Mouse (Mus musculus) heart, postnatal 14 days (tissue): ENCODE measurements around the gene Amd1. TPM values are rescaled to one million over a fixed set of nuclear protein-coding genes. Genes with fewer than 3 reads are reported as not detected.

Experiments used
- DNase-seq, 2 experiments: peaks; one replicate each; pipeline ENCODE4 v3.0.0; 2021 to 2022
- intact Hi-C: fragments of 180-260 bp; cut with DNase I; formaldehyde crosslinking; loops from one replicate; pipeline ENCODE4 v1.15.1; 2025
- long read RNA-seq, 2 experiments: library from polyadenylated mRNA; stranded (forward); transcript quantifications; one replicate each; pipeline ENCODE4 v2.0.0; 2021
- total RNA-seq, 2 experiments: library from RNA; stranded (reverse); gene quantifications; 2 replicates each; pipeline ENCODE4 v1.2.3; 2021

Amd1 gene
- 10 to 100 TPM; 77.6 to 84.8 TPM for total RNA-seq
- long read RNA-seq, experiment 1, transcript Amd1-201 (8 exons, 3,204 nt) = major isoform, 37 of 42 reads
- long read RNA-seq, experiment 1, partial matches to known transcripts = 2 of 42 reads
- long read RNA-seq, experiment 1, other reads (novel, unspliced or antisense) = 3 of 42 reads
- long read RNA-seq, experiment 2, transcript Amd1-201 (8 exons, 3,204 nt) = major isoform, 30 of 31 reads
- long read RNA-seq, experiment 2, partial matches to known transcripts = 0 of 31 reads
- long read RNA-seq, experiment 2, other reads (novel, unspliced or antisense) = 1 of 31 reads

GRCm38 (mm10) chr10:40302140-40302985, at the start of gene Amd1:
Gene Amd1 (minus strand): TSS chr10:40302186.
- intact Hi-C loops = loop anchor here (2.0 kb wide), 1 partner anchor 46 kb away; no protein-coding TSS in a partner anchor
- peak; percentile 100 for DNase-seq

DNA sequence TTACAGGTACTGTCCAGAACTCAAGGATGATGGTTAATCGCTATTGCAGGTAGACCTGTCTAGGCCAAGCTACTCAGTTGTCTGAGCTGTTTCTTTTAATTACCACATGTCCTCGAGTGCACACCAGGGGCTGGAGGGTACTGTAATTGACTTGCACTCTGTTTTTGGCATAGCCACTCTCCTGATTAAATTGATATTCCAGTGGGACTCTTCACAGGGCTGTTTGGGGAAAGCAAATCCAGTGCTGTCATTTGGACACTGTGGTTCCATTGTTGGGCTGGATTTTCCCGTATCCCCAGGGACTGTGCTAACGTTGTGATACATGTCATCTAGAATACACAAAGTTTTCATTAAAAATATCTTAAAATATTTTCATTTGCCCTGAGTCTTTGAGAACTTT, 49.2 kb upstream of the Amd1 start:
- intact Hi-C loops = no loop called here
- no peak for DNase-seq

DNA sequence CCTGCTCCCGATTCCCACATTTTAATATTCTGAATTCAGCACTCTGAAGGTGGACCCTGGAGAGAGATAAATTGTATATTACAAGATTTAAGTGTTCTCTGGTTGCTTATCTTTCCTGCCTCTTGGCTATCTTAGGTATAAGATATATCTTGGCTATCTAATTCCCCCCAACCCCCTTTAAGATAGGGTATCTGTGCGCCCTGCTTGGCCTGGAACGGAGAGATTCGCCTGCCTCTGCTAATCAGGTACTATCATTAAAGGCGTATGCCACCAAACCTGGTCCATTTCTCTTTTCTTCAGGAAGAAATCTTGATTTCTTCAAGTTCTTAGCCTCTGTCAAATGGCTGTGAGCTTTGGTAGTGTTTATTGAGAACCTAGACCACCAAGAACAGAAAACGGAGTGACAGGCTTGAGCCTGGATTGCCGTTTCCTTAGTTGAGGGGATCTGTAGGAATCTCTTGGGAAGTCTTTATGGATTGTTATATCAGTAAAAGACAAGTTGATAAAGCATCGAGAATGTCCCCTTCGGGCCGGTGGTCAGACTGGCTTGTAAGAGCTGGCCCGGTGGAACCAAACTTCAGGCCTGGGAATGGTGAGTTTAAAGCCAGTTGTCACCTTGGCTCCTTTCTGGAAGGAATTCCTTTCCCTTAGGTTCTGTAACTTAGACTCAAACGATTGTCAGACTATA, 48.4 kb upstream of the Amd1 start:
- intact Hi-C loops = no loop called here
- no peak for DNase-seq

DNA sequence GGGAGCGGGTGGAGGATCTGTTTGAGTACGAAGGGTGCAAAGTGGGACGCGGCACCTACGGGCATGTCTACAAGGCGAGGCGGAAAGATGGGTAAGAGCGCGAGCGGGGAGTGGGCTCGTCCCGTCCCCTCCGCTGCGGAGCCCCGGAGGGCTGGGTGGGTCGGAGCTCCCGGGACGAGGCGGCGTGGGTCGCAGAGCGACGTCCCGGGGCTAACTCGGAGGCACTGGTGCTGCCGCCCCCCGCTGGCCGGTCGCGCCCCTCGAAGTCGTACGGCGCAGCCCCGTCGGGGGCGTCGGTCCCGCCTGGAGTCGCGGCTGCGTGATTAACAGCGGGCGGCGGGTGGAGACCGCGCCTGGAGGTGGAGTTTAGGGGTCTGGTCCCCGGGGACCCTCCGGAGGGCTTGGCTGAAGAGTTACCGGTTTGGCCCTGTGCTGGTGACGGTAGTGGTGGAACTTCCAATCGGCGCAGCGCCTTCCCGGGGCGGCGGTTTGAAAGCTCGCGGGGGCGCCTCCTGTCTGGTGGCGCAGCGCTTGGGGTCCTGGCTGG, 47.7 kb upstream of the Amd1 start:
- DNase-seq = peak; percentile 77 to 78
- intact Hi-C loops = loop anchor here (2.0 kb wide), 3 partner anchors 47 to 175 kb away; partner anchors contain the start of genes Amd1 and Gtf3c6

DNA sequence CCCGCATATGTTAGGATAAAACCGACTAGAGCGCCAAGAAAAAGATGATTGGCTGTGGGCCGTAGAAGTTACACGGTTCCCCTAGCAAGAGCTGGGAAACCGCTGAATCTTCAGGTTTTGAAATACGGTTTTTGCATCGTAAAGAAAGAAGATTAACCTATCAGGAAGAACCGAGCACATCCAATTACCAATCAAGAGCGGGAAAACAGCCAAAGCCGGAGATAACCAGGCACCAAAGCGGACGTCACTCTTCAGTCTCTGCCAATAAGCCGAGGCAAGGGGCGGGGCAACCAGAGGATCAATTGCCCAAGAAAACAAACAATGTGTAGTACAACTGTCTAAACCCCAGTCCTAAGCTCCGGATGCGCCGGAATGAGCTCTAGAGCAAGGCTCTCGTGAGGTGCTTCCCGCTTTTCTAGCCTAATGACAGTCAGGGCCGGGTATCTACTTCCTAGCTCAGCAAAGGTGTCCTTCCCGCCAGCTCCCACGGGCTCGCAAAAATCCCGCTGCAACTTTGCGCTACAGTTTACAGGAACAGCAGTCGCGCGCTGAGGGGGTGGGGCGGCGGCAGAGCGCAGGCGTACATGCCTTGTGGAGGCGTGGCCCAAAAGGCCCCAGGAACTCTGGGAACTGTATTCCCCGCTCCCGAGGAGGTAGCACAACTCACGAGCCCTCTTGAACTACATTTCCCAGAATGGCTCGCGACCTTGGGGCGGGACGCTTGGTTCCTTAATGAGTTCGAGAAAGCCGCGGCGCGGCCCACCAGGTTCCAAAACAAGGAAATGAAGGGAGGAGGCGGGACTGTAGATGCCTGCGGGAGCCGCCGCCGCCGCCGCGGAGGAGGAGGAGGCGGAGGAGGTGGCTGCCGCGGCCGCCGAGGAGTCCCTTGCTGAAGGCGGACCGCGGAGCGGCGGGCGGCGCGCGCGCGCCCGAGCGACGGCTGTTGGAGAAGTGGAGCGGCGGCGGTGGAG, 46.9 kb upstream of the Amd1 start:
- peak; percentile 95 for DNase-seq

GRCm38 (mm10) chr10:40347461-40347954, 45.5 kb upstream of the Amd1 start:
- intact Hi-C loops = no loop called here
- no peak for DNase-seq

More for the DNA sequence above, 46.9 kb upstream of the Amd1 start:
- intact Hi-C loops = loop anchor here (2.0 kb wide), 3 partner anchors 46 to 176 kb away; partner anchors contain the start of genes Amd1 and Gtf3c6

DNA sequence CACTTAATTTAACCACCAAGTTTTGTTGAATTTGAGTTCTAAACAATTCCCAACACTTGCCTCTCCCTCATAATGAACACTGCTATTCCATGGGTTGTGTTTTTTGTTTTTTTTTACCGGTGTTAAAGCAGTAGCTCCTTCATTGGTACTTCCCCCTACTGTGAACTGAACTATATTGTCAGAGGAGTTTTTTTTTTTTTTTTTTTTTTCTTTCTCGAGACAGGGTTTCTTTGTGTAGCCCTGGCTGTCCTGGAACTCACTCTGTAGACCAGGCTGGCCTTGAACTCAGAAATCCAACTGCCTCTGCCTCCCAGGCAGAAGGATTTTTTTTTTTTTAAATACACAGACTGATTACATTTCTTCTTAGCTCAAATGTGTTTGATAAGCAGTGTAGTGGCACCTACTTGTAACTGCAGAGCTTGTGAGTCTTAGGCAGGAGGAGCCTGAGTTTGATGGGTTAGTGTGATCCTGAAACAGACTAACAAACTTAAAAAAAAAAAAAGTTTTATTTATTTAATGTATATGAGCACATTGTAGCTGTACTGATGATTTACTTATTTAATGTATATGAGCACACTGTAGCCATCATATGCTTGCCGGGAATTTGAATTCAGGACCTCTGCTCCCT, 44.9 kb upstream of the Amd1 start:
- intact Hi-C loops = no loop called here

DNA sequence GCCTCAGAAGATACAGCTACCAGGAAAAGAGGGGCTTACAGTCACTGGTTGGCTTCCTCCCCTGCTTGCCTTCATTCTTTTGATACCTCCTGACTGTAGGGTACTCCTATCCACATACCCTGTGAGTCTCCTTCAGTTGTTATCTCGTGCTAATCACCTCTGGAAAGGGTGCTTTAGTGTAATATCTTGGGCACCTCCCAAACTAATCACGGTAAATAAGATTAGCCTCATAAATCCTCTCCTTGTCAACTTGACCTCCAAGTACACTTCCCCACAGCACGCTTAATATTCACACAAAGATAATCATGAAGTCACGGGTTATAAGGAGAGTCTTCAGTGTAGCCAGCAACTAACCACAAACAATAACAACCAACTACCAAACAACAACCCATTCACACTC, 40.0 kb upstream of the Amd1 start:
- intact Hi-C loops = no loop called here
- no peak for DNase-seq

More for the DNA sequence above, 44.9 kb upstream of the Amd1 start:
- no peak for DNase-seq

- DNase-seq = no peak
Observed at GRCm38 (mm10) chr10:40339351-40339964, 37.5 kb upstream of the Amd1 start, which contains the start of gene Cdk19. Gene Cdk19 (plus strand): TSS chr10:40339564.

DNA sequence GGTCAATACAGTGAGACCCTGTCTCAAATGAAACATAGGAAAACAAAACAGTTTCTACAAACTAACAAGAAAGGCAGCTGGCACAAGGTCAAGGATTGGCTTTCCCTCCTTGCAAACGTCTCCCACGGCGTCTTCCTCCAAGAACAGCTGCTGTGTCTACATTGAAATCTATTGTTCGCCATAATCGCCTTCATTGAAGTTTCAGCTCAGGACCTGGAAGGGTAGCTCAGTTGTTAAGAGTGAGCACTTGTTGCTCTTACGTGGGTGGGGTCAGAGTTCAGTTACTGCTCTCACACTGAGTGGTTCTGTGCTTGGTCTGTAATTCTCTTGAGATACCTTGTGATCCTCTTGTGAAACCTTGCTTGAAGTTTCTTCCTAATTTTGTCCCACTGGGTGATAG, 30.9 kb upstream of the Amd1 start:
- intact Hi-C loops = no loop called here

More at GRCm38 (mm10) chr10:40339351-40339964, 37.5 kb upstream of the Amd1 start, which contains the start of gene Cdk19:
- intact Hi-C loops = no loop called here

GRCm38 (mm10) chr10:40330262-40330661, 28.3 kb upstream of the Amd1 start:
- intact Hi-C loops = no loop called here
- DNase-seq = no peak

More for the DNA sequence above, 30.9 kb upstream of the Amd1 start:
- DNase-seq = no peak

DNA sequence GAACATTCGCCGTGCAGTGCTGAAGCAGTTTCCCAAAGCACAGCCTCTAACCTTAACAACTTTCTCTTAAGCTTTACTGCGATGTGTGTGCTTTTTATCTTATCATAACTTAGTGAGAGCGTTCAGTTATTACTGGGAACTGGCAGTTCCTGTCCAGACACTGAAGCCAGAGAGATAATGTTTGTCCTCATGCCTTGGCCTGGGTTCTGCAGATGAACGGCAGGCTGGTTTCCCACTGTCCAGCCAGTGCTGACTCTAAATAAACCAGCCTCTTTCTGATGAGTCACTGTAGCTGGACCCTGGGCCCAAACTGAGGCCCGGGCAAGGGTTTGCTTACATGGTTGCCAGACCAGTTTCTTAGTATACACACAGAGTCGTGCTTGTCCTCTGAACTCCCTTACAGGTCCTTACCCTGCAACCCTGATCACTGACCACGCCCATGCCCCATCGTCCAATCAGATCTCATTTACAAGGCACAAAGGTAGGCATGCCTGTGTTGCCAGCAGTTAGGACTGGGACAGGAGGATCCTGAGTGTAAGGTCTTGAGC, 26.1 kb upstream of the Amd1 start:
- peak; percentile 61 to 64 for DNase-seq
- intact Hi-C loops = no loop called here

GRCm38 (mm10) chr10:40320306-40320705, 18.3 kb upstream of the Amd1 start:
- no peak for DNase-seq
- intact Hi-C loops = no loop called here

DNA sequence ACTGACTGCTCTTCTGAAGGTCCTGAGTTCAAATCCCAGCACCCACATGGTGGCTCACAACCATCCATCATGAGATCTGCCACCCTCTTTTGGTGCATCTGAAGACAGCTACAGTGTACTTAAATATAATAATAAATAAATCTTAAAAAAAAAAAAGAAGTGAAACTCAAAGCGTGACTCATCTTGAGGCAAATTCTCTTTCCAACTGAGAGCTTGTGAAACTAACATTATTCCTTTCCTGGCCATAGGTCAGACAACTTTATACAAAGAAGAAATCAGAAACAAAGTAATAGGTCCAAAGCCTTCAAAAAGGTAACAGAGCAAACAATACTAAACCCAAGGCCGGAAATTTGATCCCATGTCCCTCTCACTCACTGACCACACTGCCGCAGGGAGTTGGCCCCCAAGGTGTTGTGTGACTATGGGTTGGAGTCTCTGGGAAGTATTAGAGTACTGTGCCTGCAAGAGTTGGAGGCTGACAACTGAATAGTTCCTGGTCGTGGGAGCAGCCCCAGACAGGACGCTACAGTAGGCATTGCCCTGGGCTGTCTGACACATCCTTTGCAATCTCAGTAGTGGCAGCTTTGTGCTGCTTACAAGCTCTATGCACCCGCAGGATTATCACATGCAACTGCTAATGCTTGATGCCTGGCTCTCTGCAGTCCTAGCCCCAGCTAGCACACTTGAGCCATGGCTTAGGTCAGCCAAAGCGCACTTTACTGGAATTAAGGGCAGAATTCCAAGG, 15.0 kb upstream of the Amd1 start:
- no peak for DNase-seq
- intact Hi-C loops = no loop called here

- intact Hi-C loops = no loop called here
- no peak for DNase-seq
Observed at GRCm38 (mm10) chr10:40312781-40313180, 10.8 kb upstream of the Amd1 start.

- intact Hi-C loops = no loop called here
- DNase-seq = no peak
Observed at GRCm38 (mm10) chr10:40309884-40310635, 8.1 kb upstream of the Amd1 start.
